Mouse (Mus musculus) spleen, postnatal 14 days (tissue): ENCODE measurements around the gene Gm7324.
"Not testable (repeated sequence)": the region's sequence is repeated elsewhere in the genome, so short reads cannot be mapped to it uniquely, and the experiment has no call there.

ENCODE experiments used
- DNase-seq, 2 experiments: peaks; one replicate each; pipeline ENCODE4 v3.0.0; 2021 to 2022; ENCODE audit warnings: low spot score in 2 of 2

Gm7324 gene

GRCm38 (mm10) chr14:43697621-43698020 lies at the start of gene Gm7324:
Gm7324 (plus strand) TSS chr14:43697828.
- DNase-seq: not testable (repeated sequence)

- DNase-seq: not testable (repeated sequence)
Observed at GRCm38 (mm10) chr14:43677099-43677498, 20.5 kb upstream of the Gm7324 start, which contains the start of gene Gm8165. Gm8165 (minus strand) TSS chr14:43677199.

- not testable (repeated sequence) for DNase-seq
Observed at GRCm38 (mm10) chr14:43727385-43727784, 29.8 kb downstream of the Gm7324 start, which contains the start of gene Gm16506. Gm16506 (minus strand) TSS chr14:43727485.

GRCm38 (mm10) chr14:43747566-43747965 lies 49.9 kb downstream of the Gm7324 start, which contains the start of gene Gm6526:
Gm6526 (plus strand) TSS chr14:43747866.
- DNase-seq: not testable (repeated sequence)
